Mouse (Mus musculus) MEL (cell line): Measurements from ENCODE around the gene Agtrap. TPM values are rescaled to one million over a fixed set of nuclear protein-coding genes. Genes with fewer than 3 reads are reported as not detected.

Experiments
- DNase-seq: peaks from one replicate; pipeline ENCODE4 v3.0.0; 2011; ENCODE audit warnings: low read depth, low spot score
- H3K27ac ChIP-seq: 2 replicates; pipeline ENCODE4 v1.5.1; 2012; ENCODE audit warnings: low read depth, mild to moderate bottlenecking, control low read depth, low read length, moderate library complexity; ENCODE audit not compliant: control insufficient read depth
- H3K27me3 ChIP-seq, 2 experiments: fragments of 150-350 bp in 1 of 2; sonication (generic) in 1 of 2; 2 replicates each; pipeline ENCODE4 v1.6.1; 2012; ENCODE audit warnings: low read length in 2 of 2, mild to moderate bottlenecking in 2 of 2, improper control_type of control experiment in 1 of 2, moderate library complexity in 1 of 2; ENCODE audit not compliant: insufficient read depth in 2 of 2, control insufficient read depth in 1 of 2
- H3K36me3 ChIP-seq, 2 experiments: 2 replicates each; pipeline ENCODE4 v1.6.1; 2012 to 2014; ENCODE audit warnings: low read length in 2 of 2, improper control_type of control experiment in 1 of 2, inconsistent platforms in 1 of 2, mild to moderate bottlenecking in 1 of 2; ENCODE audit not compliant: insufficient read depth in 2 of 2, control insufficient read depth in 1 of 2
- H3K4me1 ChIP-seq, 2 experiments: fragments of 150-350 bp in 1 of 2; sonication (generic) in 1 of 2; 2 replicates each; pipeline ENCODE4 v1.6.1; 2012; ENCODE audit warnings: low read length in 2 of 2, improper control_type of control experiment in 1 of 2, mild to moderate bottlenecking in 1 of 2; ENCODE audit not compliant: insufficient read depth in 2 of 2, control insufficient read depth in 1 of 2
- H3K4me3 ChIP-seq, 2 experiments: fragments of 150-350 bp in 1 of 2; sonication (generic) in 1 of 2; 2 replicates each; pipeline ENCODE4 v1.5.1; 2012; ENCODE audit warnings: low read depth in 2 of 2, low read length in 2 of 2, mild to moderate bottlenecking in 2 of 2, moderate library complexity in 2 of 2, control low read depth in 1 of 2, improper control_type of control experiment in 1 of 2; ENCODE audit not compliant: control insufficient read depth in 1 of 2, insufficient read depth in 1 of 2
- H3K79me2 ChIP-seq: 2 replicates; pipeline ENCODE4 v1.6.1; 2012; ENCODE audit warnings: mild to moderate bottlenecking, low read length, moderate library complexity; ENCODE audit not compliant: control insufficient read depth, poor library complexity, insufficient read depth
- H3K9ac ChIP-seq: 2 replicates; pipeline ENCODE4 v1.6.1; 2012; ENCODE audit warnings: low read depth, mild to moderate bottlenecking, control low read depth, low read length, moderate library complexity; ENCODE audit not compliant: control insufficient read depth, poor library complexity, severe bottlenecking
- H3K9me3 ChIP-seq: fragments of 150-350 bp; sonication (generic); replicated peaks from 2 replicates; pipeline ENCODE4 v1.6.1; 2012; ENCODE audit warnings: mild to moderate bottlenecking, low read length, improper control_type of control experiment, moderate library complexity; ENCODE audit not compliant: insufficient read depth
- CHD1 ChIP-seq: IDR thresholded peaks from 2 replicates; pipeline ENCODE4 v1.6.1; 2012; ENCODE audit warnings: low read depth, mild to moderate bottlenecking, inconsistent platforms, low read length, improper control_type of control experiment
- CTCF ChIP-seq, 3 experiments: IDR thresholded peaks in 2 of 3; conservative IDR thresholded peaks in 1 of 3; 2 replicates each; pipeline ENCODE4 v1.5.1; 2011 to 2012; ENCODE audit warnings: low read length in 3 of 3, low read depth in 2 of 3, mild to moderate bottlenecking in 2 of 3, improper control_type of control experiment in 1 of 3, inconsistent platforms in 1 of 3, mixed read lengths in 1 of 3, moderate library complexity in 1 of 3; ENCODE audit not compliant: control insufficient read depth in 1 of 3, insufficient read depth in 1 of 3, poor library complexity in 1 of 3, severe bottlenecking in 1 of 3
- EP300 ChIP-seq, 2 experiments: IDR thresholded peaks; 2 replicates each; pipeline ENCODE4 v1.6.1; 2011; ENCODE audit warnings: improper control_type of control experiment in 2 of 2, low read length in 2 of 2, low read depth in 1 of 2, mild to moderate bottlenecking in 1 of 2
- GABPA ChIP-seq: IDR thresholded peaks from 2 replicates; pipeline ENCODE4 v1.6.1; 2012; ENCODE audit warnings: low read depth, mild to moderate bottlenecking, inconsistent platforms, low read length, improper control_type of control experiment, moderate library complexity
- HCFC1 ChIP-seq: IDR thresholded peaks from 2 replicates; pipeline ENCODE4 v1.6.1; 2012; ENCODE audit warnings: low read depth, mild to moderate bottlenecking, inconsistent platforms, low read length, improper control_type of control experiment, moderate library complexity
- MAFK ChIP-seq: IDR thresholded peaks from 2 replicates; pipeline ENCODE4 v1.6.1; 2011; ENCODE audit warnings: low read depth, mild to moderate bottlenecking, low read length, improper control_type of control experiment, borderline replicate concordance
- NRF1 ChIP-seq: IDR thresholded peaks from 2 replicates; pipeline ENCODE4 v1.6.1; 2014; ENCODE audit warnings: low read depth, mild to moderate bottlenecking, inconsistent platforms, low read length, improper control_type of control experiment, moderate library complexity; ENCODE audit not compliant: poor library complexity, insufficient read depth, severe bottlenecking
- POLR2A ChIP-seq, 2 experiments: IDR thresholded peaks; 2 replicates each; pipeline ENCODE4 v1.6.1; 2011 to 2012; ENCODE audit warnings: low read length in 2 of 2, mild to moderate bottlenecking in 2 of 2, control low read depth in 1 of 2, improper control_type of control experiment in 1 of 2, low read depth in 1 of 2, moderate library complexity in 1 of 2; ENCODE audit not compliant: control insufficient read depth in 1 of 2, insufficient read depth in 1 of 2, poor library complexity in 1 of 2
- POLR2AphosphoS5 ChIP-seq: IDR thresholded peaks from 2 replicates; pipeline ENCODE4 v1.6.1; 2012; ENCODE audit warnings: low read depth, borderline replicate concordance, mild to moderate bottlenecking, inconsistent platforms, low read length, moderate library complexity, mixed read lengths
- RAD21 ChIP-seq: IDR thresholded peaks from 2 replicates; pipeline ENCODE4 v1.6.1; 2011; ENCODE audit warnings: mild to moderate bottlenecking, low read depth, low read length, improper control_type of control experiment
- SIN3A ChIP-seq: IDR thresholded peaks from 2 replicates; pipeline ENCODE4 v1.6.1; 2012; ENCODE audit warnings: low read length, improper control_type of control experiment, inconsistent platforms
- SMC3 ChIP-seq: IDR thresholded peaks from 2 replicates; pipeline ENCODE4 v1.6.1; 2011; ENCODE audit warnings: low read depth, low read length, improper control_type of control experiment
- TAL1 ChIP-seq: IDR thresholded peaks from 2 replicates; pipeline ENCODE4 v1.6.1; 2012; ENCODE audit warnings: mild to moderate bottlenecking, inconsistent platforms, low read length, moderate library complexity, mixed read lengths
- TCF12 ChIP-seq: IDR thresholded peaks from 2 replicates; pipeline ENCODE4 v1.6.1; 2014; ENCODE audit warnings: low read depth, mild to moderate bottlenecking, inconsistent platforms, low read length, improper control_type of control experiment, moderate library complexity
- USF1 ChIP-seq: IDR thresholded peaks from 2 replicates; pipeline ENCODE4 v1.6.1; 2014; ENCODE audit warnings: low read depth, mild to moderate bottlenecking, inconsistent platforms, low read length, improper control_type of control experiment, moderate library complexity
- USF2 ChIP-seq, 2 experiments: IDR thresholded peaks; 2 replicates each; pipeline ENCODE4 v1.6.1; 2011 to 2012; ENCODE audit warnings: improper control_type of control experiment in 2 of 2, low read length in 2 of 2, borderline replicate concordance in 1 of 2, inconsistent platforms in 1 of 2, low read depth in 1 of 2, mild to moderate bottlenecking in 1 of 2; ENCODE audit not compliant: insufficient read depth in 1 of 2
- ZC3H11A ChIP-seq: IDR thresholded peaks from 2 replicates; pipeline ENCODE4 v1.6.1; 2012; ENCODE audit warnings: low read depth, mild to moderate bottlenecking, inconsistent platforms, low read length, improper control_type of control experiment
- ZMIZ1 ChIP-seq: IDR thresholded peaks from 2 replicates; pipeline ENCODE4 v1.6.1; 2012; ENCODE audit warnings: low read depth, mild to moderate bottlenecking, inconsistent platforms, low read length, improper control_type of control experiment, moderate library complexity
- ZNF384 ChIP-seq: IDR thresholded peaks from 2 replicates; pipeline ENCODE4 v1.6.1; 2012; ENCODE audit warnings: low read depth, mild to moderate bottlenecking, inconsistent platforms, low read length, improper control_type of control experiment
- polyA plus RNA-seq, 2 experiments: library from polyadenylated mRNA; stranded (reverse) in 1 of 2; unstranded in 1 of 2; fragments of >175 nt in 1 of 2; fragments of >200 nt in 1 of 2; gene quantifications; 2 replicates each; pipeline versions ENCODE4 v1.2.1 to v1.2.4; 2012; ENCODE audit warnings: low replicate concordance in 2 of 2, low read depth in 1 of 2; ENCODE audit not compliant: insufficient read length in 2 of 2, insufficient read depth in 1 of 2, missing spikeins in 1 of 2
- total RNA-seq: library from RNA; depleted of rRNA; stranded (reverse); fragments of 300-350 nt; gene quantifications from 2 replicates; pipeline ENCODE4 v1.2.3, GENCODE M21; 2012; rRNA removed

Agtrap gene
- total and polyA plus RNA-seq, 3 experiments, result 5.0 to 16.0 TPM; not detected in 1

DNA sequence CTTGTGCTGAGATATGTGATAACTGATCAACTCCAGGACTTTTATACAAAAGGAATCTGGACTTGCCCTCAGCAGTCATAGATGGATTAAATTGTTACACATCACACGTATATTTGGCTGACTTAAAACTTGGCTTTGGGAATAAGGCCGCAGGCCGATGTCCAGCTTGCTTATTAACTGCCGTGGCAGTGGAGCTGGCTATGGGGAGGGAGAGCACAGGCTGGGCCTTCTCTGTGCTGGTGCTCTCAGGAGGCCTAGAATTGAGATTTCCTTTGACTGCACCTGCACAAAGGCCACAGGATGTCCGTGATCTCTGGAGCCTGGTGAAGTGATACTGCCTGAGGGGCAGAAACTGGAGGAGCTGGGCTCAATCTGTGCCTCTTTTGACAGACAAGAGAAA lies 57.3 kb downstream of the Agtrap start:
- no peaks in the 10 kb centered on the region for H3K79me2 ChIP-seq
- H3K9ac ChIP-seq, result no peak overlapping the region
- H3K36me3 ChIP-seq, result peaks cover 0 to 2% of the 10 kb centered on the region in 2 experiments; a peak in 3 of 4 replicates
- H3K9me3 ChIP-seq, result no peaks in the 10 kb centered on the region
- no peak for DNase-seq
- no peak overlapping the region for H3K27ac ChIP-seq
- H3K4me3 ChIP-seq, result no peak overlapping the region
- H3K4me1 ChIP-seq, result peaks cover 0 to 4% of the 10 kb centered on the region in 2 experiments; a peak in 1 of 4 replicates
- TF ChIP-seq POLR2AphosphoS5 (no peak), SMC3 (no peak), GABPA (no peak), ZC3H11A (no peak), NRF1 (no peak), TAL1 (no peak), CHD1 (no peak), ZNF384 (no peak), SIN3A (no peak), EP300 (IDR thresholded peaks at IDR 0.05; ENCODE audit: low read depth in 1 of 2, low read length in 2 of 2) (no peak), HCFC1 (no peak), RAD21 (no peak), USF2 (IDR thresholded peaks at IDR 0.05; ENCODE audit: borderline replicate concordance in 1 of 2, insufficient read depth in 1 of 2, low read depth in 1 of 2, low read length in 2 of 2) (no peak), CTCF (IDR thresholded peaks at IDR 0.05 in 2 of 3, conservative IDR thresholded peaks at IDR 0.05 in 1 of 3; ENCODE audit: control insufficient read depth in 1 of 3, insufficient read depth in 1 of 3, low read depth in 2 of 3, low read length in 3 of 3, poor library complexity in 1 of 3, severe bottlenecking in 1 of 3) (no peak)
- H3K27me3 ChIP-seq, result no peaks in the 10 kb centered on the region

DNA sequence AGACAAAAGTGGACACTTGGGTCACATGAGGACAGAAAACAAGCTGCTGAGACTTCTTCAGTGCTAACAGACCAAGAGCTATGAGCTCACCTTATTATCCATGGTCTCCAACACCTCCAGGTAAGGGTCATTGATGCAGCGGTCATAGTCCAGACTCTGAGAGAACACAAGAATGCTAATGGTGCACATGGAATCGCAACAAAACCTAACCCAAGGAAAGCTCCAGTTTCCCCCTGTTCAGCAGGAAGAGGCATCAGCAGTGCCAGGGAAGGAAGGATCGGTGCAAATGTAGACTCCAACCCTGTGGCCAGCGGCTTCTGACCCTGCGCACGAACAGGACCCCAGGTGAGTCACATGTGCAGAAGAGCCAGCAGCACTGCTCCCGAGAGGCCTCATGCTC lies 58.5 kb downstream of the Agtrap start:
- H3K79me2 ChIP-seq, result no peaks in the 10 kb centered on the region
- H3K36me3 ChIP-seq, result peaks cover 0 to 2% of the 10 kb centered on the region in 2 experiments; a peak in 3 of 4 replicates
- no peaks in the 10 kb centered on the region for H3K9me3 ChIP-seq
- no peak overlapping the region for H3K4me3 ChIP-seq
- no peak overlapping the region for H3K27ac ChIP-seq
- no peak for TF ChIP-seq MAFK
- TF ChIP-seq ZC3H11A, result no peak
- no peak for TF ChIP-seq USF1
- no peak for TF ChIP-seq TCF12
- TF ChIP-seq SIN3A, result no peak
- no peak for TF ChIP-seq POLR2A (IDR thresholded peaks at IDR 0.05; ENCODE audit: control insufficient read depth in 1 of 2, insufficient read depth in 1 of 2, low read depth in 1 of 2, low read length in 2 of 2, poor library complexity in 1 of 2)
- no peak for TF ChIP-seq NRF1
- no peak for TF ChIP-seq ZMIZ1
- H3K27me3 ChIP-seq, result no peaks in the 10 kb centered on the region
- no peak for DNase-seq
- H3K9ac ChIP-seq, result no peak overlapping the region
- H3K4me1 ChIP-seq, result peaks cover 0 to 4% of the 10 kb centered on the region in 2 experiments; a peak in 1 of 4 replicates

Other genes starting within 250 kb of the Agtrap start
- gene Zfp933, start 239.7 kb downstream of the Agtrap start, total RNA-seq, result 3.3 and 4.7 TPM in 2 replicates
- 100 to 1,000 TPM in 1 of 2 experiments, 1 to 10 TPM in 1; 4.0 to 353 TPM for gene Zfp933, start 239.7 kb downstream of the Agtrap start, polyA plus RNA-seq
- gene Miip, start 219.2 kb downstream of the Agtrap start, total RNA-seq, result 19.0 and 22.8 TPM in 2 replicates
- 10 to 100 TPM in 1 of 2 experiments, not detected in 1; 31.4 TPM for gene Miip, start 219.2 kb downstream of the Agtrap start, polyA plus RNA-seq
- gene Fv1, start 219.1 kb downstream of the Agtrap start, total RNA-seq, result 3.0 and 3.8 TPM in 2 replicates
- gene Fv1, start 219.1 kb downstream of the Agtrap start, polyA plus RNA-seq, result 1 to 10 TPM in 1 of 2 experiments, not detected in 1; 4.6 TPM
- gene Mfn2, start 183.3 kb downstream of the Agtrap start, total RNA-seq, result 16.0 and 19.0 TPM in 2 replicates
- 10 to 100 TPM in 1 of 2 experiments, not detected in 1; 32.8 TPM for gene Mfn2, start 183.3 kb downstream of the Agtrap start, polyA plus RNA-seq
- 7.2 and 8.2 TPM in 2 replicates for gene Plod1, start 151.3 kb downstream of the Agtrap start, total RNA-seq
- 10 to 100 TPM in 1 of 2 experiments, not detected in 1; 20.8 TPM for gene Plod1, start 151.3 kb downstream of the Agtrap start, polyA plus RNA-seq
- gene 2510039O18Rik, start 147.1 kb downstream of the Agtrap start, total RNA-seq, result 41.3 and 48.3 TPM in 2 replicates
- gene 2510039O18Rik, start 147.1 kb downstream of the Agtrap start, polyA plus RNA-seq, result 10 to 100 TPM in 1 of 2 experiments, not detected in 1; 59.9 TPM
- gene Nppb, start 102.2 kb downstream of the Agtrap start, total RNA-seq, result not detected in 2 replicates
- gene Nppb, start 102.2 kb downstream of the Agtrap start, polyA plus RNA-seq, result not detected
- gene Nppa, start 87.3 kb downstream of the Agtrap start, total RNA-seq, result not detected in 2 replicates
- gene Nppa, start 87.3 kb downstream of the Agtrap start, polyA plus RNA-seq, result under 1 TPM in 1 of 2 experiments, not detected in 1; 0.26 TPM
- gene Clcn6, start 49.2 kb downstream of the Agtrap start, total RNA-seq, result 5.8 and 8.2 TPM in 2 replicates
- gene Clcn6, start 49.2 kb downstream of the Agtrap start, polyA plus RNA-seq, result 10 to 100 TPM in 1 of 2 experiments, not detected in 1; 17.5 TPM
- 7.4 and 12.4 TPM in 2 replicates for gene Mthfr, start 49.0 kb downstream of the Agtrap start, total RNA-seq
- 10 to 100 TPM in 1 of 2 experiments, not detected in 1; 15.5 TPM for gene Mthfr, start 49.0 kb downstream of the Agtrap start, polyA plus RNA-seq
- gene Mad2l2, start 42.4 kb upstream of the Agtrap start, total RNA-seq, result 28.4 and 28.6 TPM in 2 replicates
- gene Mad2l2, start 42.4 kb upstream of the Agtrap start, polyA plus RNA-seq, result 10 to 100 TPM in 1 of 2 experiments, not detected in 1; 44.8 TPM
- 0.03 and 0.08 TPM in 2 replicates for gene Draxin, start 42.7 kb upstream of the Agtrap start, total RNA-seq
- under 1 TPM in 1 of 2 experiments, not detected in 1; 0.17 TPM for gene Draxin, start 42.7 kb upstream of the Agtrap start, polyA plus RNA-seq
- 35.1 and 37.3 TPM in 2 replicates for gene Fbxo6, start 64.1 kb upstream of the Agtrap start, total RNA-seq
- 10 to 100 TPM in 1 of 2 experiments, not detected in 1; 62.6 TPM for gene Fbxo6, start 64.1 kb upstream of the Agtrap start, polyA plus RNA-seq
- 2.3 and 3.2 TPM in 2 replicates for gene Fbxo44, start 72.5 kb upstream of the Agtrap start, total RNA-seq
- 1 to 10 TPM in 1 of 2 experiments, not detected in 1; 6.2 TPM for gene Fbxo44, start 72.5 kb upstream of the Agtrap start, polyA plus RNA-seq
- 0.35 and 0.46 TPM in 2 replicates for gene Fbxo2, start 72.6 kb upstream of the Agtrap start, total RNA-seq
- 1 to 10 TPM in 1 of 2 experiments, not detected in 1; 2.7 TPM for gene Fbxo2, start 72.6 kb upstream of the Agtrap start, polyA plus RNA-seq
- gene Disp3, start 199.9 kb upstream of the Agtrap start, total RNA-seq, result not detected in 2 replicates
- not detected for gene Disp3, start 199.9 kb upstream of the Agtrap start, polyA plus RNA-seq